Mouse (Mus musculus) embryo, embryonic 10.5 days (tissue): Measurements from ENCODE around the gene Mvk.

ENCODE experiments used
- DNase-seq: peaks from one replicate; pipeline ENCODE4 v3.0.0-alpha.2; 2015; ENCODE audit warnings: low spot score

Gene Mvk

DNA sequence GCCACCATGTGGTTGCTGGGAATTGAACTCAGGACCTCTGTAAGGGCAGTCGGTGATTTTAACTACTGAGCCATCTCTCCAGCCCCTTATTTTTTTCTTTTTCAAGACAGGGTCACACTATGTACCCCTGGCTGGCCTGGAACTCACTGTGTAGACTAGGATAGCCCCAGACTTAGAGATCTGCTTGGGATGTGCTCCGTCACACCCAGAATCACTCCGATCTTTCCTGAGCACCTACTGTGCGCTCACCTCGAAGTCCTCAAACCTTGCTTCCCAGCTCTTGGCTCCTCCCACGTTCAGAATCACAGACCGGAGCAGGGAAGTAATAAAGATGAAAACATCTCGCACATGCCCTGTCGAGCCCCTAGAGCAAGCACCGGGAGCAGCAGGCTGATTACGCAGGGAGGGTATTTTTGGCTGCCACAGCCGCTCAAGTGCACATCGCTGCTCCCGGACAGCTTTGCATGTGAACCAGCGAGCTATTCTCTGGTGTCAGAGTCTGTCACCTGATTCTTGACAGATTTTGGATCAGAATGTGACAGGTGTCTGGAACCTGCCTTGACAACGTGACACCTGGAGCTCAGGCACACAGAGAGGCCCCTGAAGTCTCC, 13.0 kb downstream of the Mvk start:
- DNase-seq, result no peak

DNA sequence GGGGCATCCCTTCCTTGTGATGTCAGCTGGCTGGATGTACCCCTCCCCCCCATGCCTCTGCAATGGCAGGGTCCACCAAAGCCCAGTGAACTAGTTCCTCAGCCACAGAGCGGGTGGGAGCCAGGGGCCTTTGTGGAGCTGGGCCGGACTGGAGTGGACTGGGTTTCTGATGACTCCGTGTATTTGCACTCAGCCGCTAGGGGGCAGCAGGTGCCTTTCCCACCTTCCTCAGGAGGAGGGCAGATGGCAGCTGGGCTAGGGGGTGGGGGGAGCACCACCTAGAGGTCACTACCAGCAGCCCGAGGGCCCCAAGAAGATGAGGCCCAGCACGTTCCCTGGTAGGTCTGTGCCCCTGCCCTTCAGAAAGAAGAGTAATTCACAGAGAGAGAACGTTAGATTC, 17.2 kb downstream of the Mvk start:
- DNase-seq, result peak; percentile 90

DNA sequence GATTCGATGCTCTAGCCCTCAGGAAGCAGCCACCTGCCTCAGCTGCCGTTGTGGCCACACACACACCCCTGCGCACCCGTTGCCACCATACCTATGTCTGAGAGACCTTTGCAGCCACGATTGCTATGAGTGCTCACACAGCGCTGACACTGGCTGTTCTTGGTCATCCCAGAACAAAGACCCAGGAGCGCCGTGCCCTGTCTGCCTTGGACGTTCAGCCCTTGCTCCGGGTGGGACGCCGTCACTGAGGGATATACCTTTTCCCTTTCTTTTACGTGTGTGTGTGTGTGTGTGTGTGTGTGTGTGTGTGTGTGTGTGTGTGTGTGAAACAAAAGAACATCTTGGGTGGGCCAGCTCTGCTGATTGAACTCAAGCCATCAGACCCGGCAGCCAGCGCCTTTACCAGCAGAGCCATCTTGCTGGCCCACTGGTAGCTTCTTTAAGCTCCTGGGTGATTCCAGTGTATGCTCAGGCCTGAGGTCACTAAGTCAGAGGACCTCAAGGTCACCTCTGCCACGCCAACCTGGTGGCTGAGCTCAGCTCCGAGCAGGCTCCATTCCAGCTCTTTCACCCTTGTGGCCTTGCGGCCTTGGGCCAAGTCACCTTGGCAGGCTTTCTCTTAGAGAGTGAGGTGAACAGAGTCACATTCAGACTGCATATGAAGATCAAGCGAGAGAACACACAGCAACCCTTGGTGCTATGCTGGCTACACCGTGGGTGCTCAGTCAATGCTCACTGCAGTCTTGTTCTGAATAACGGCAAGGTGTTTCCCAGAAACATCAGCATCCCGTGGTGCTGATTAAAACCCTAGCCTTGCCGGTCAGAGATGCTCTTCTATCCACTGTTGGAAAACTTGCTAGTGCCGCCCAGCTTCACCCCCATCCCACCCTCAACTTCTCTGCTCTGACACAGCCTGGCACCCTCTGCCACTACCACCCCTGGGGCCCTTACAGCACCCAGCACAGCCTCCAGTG, 18.3 kb downstream of the Mvk start:
- no peak for DNase-seq

DNA sequence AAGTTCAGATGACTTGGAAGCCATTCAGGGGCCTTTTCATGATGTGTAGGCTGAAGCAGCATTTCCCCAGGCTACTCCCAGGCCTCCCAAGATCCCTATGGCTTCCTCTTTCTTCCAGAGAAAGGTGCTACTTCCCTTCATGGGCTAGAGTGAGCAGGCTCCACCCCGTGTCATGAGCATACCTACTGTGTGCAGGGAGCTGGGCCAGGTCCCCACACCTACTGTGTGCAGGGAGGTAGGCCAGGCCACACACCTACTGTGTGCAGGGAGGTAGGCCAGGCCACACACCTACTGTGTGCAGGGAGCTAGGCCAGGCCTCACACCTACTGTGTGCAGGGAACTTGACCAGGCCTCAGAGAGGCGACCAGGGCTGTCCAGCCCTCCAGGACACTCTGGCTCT, 20.5 kb downstream of the Mvk start:
- no peak for DNase-seq

DNA sequence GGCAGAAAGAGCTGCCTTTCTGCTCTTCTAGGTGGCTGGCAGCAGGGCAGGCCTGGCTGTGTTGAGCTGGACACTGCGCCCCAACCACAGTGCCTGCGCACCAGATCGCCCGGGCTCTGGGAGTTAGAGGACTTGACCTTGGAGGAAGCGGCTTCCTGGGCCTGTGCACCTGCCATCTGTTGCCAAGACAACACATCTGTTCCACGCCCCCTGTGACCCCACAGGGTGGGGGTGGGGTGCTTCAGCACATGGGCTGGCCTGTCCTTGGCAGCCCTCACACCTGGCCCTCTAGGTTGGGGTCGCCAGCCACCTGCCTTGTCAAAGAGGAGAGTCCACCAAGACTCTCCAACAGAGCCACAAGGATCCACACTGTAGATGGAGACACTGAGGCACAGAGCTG, 21.6 kb downstream of the Mvk start:
- DNase-seq, result peak; percentile 67

DNA sequence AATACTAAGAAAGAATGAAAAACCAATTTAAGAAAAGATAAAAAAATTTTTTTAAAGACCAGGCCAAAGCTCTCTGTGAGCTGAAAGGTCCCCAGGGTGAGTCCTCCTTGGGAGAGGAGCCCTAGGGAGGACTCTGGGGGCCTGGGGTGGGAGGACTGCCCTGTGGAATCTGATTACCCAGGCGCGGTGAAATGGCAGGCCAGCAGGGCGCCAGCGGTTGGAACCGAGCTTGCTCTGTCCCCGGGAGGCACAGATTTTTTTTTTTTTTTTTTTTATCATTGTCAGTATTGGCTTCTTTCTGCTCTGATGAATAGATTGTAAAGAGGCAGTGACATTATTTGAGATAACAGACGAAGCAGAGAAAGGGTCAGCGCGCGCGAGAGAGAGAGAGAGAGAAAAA, 22.9 kb downstream of the Mvk start:
- DNase-seq, result no peak

DNA sequence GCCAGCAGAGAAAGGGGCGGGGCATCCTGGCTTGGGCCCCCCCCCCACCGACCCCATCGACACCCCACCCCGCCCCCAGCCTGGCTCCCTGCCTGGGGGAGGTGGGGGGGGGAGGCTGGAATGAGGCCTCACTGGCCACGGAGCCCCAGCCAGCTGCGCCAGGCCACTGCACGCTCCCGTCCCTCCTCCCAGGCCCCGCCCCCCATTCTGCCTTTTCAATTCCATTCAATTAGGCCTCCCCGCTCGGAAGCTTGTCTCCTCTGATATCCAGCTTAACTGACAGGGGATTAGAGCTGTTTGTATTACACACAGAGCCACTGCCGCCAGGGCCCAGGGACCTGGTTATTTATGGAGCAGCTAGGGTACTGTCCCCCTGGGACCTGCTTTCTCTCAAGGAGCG, 23.4 kb downstream of the Mvk start:
- peak; percentile 98 for DNase-seq

DNA sequence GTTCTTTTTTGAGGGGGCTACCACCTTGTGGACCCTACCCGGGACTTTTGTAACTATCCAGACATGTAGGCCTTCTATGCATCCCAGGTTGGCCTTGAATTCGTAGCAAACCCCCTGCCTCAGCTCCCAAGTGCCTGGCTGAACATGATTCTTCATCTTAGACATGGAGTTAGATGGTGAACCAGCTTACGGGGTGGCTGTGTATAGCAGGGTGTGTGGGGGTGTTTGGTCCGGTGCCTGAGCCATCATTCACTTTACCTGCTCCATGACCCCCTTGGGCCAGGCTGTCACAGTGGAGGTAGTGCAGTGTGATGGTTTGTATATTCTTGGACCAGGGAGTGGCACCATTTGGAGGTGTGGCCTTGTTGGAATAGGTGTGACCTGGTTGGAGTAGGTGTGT, 23.9 kb downstream of the Mvk start:
- DNase-seq, result no peak

DNA sequence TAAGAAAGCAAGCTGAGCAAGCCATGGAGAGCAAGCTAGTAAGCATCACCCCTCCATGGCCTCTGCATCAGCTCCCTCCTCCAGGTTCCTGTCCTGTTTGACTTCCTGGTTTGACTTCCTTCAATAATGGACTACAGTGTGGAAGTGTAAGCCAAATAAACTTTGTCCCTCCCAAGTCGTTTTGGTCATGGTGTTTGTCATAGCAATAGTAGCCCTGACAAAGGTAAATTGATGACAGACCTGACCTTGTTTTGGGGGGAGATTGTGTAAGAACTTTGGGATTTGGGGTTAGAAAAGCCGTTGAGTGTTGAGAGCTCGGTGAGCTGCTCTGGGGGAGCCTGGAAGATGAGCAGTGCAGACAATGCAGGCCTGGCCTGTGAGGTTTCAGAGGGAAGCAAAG, 26.3 kb downstream of the Mvk start:
- no peak for DNase-seq

DNA sequence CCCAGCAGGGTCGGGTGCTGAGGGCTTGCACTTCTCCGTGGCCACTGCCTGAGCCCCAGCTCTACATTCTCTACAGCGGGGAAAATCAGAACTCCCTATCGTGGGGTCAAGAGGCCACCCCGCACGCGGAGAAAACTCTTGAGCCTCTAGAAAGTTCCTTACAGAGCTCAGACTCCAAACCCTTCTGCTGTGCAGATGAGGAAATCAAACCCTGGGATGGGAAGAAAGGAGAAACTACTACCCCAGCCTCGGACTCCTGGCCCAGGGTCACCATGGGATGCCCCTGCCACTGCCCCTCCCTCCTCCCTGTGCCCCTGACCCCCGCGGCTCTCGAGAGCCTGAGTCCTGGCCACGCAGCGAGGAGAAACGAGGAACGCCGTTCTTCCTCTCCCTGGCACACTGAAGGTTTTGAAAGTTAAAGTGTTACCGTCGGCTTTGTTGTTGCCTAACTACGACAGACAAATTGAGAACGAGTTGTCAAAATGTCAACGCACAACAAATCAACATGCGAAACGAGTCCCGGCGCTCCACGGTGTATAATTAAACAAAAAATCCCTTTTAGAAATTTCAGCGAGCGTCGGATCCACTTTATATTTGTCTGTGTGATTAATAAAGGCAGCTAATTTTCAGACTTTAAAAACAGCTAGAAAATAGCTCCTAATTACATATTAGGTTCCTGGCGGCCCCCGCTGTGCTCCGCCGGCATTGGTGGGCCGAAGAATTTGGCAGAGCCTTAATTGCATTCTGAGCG, 30.8 kb downstream of the Mvk start:
- DNase-seq, result peak; percentile 39

DNA sequence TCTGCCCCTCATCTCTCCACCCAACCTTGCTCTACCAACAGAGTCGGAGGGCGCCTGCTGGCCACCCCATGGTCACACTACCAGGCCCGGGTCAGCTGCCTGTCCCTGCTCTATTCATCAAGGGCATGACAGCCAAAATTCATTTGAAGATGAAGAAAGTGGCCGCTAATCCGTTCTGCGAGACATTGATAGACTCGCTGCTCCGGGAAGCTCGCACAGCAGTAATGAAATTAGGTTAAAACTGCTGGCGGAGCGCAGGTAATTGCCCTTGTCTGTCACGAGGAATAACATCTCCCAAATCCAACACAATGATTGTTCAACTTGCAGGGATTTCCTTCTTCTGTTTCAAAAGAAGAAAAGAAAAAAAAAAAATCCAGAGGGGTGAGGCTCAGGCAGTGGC, 34.2 kb downstream of the Mvk start:
- DNase-seq, result no peak

DNA sequence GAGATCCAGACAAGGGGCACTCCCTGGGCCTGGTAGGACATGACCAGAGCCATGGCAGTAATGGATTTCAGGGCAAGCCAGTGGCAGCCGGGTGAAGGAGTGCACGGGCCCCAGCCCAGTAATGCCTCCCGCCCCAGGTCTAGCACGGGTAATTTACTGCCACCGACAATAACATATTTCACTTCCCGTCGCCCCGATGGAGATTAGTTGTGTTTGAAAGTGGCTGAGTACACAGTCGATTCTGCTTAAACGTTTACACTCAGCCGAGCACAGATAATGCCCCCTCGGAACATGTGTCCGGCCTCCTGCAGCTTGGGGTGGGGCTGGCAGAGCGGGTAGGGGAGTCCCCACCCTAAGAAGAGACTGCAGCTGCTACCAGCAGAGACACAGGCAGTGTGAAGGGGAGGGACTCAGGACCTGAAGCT, 38.5 kb downstream of the Mvk start:
- DNase-seq, result peak; percentile 68

DNA sequence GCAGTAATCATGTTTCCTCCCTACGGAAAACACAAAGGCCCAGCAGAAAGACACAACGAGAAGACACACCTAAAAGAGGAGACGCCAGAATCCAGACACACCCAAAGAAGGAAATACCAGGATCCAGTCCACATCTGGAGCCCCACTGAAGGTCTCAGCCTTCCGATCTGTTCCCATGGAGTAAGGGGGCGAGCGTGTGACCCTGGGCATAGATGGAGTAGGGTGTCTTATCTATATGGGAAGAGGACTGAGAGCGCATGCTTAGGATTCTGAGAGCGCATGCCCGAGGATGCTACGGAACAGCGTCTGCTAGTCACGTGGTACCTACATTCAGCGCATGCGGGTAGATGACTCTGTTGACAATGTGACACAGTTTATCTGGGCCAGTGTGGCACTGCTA, 41.6 kb downstream of the Mvk start:
- no peak for DNase-seq

DNA sequence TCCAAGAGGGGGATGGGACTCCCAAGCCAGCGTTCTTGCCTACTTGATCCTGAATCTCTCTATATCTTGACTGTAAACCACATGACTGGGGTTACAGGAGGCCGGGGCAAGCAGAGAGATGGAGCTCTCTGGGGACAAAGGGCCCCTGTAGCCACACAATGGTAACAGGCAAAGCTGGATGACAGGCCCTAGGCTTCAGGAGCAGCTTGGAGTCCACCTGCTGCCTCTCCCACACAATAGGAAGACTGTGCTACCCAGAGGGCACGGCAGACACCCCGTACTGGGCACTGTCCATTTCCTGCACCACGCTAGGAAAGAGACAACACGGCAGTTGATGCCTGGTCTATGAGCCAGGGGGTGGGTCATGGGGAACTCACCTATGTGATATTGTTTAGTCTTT, 45.5 kb downstream of the Mvk start:
- no peak for DNase-seq

DNA sequence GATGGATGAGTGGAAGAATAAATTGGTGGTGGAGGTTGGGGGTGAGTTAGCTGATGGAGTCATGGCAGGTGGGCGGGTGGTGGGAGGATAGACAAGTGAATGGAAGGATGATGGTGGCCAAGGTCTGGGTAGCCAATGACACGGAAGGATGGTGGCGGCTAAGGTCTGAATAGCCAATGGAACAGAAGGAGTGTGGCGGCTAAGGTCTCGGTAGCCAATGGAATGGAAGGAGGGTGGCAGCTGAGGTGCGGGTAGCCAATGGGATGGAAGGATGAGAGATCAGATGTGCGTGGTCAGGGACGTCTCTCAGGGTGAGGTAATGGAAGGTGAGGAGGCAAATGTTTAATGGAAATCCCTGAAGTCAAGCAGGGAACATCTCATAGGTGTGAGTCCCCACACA, 46.2 kb downstream of the Mvk start:
- DNase-seq, result no peak

DNA sequence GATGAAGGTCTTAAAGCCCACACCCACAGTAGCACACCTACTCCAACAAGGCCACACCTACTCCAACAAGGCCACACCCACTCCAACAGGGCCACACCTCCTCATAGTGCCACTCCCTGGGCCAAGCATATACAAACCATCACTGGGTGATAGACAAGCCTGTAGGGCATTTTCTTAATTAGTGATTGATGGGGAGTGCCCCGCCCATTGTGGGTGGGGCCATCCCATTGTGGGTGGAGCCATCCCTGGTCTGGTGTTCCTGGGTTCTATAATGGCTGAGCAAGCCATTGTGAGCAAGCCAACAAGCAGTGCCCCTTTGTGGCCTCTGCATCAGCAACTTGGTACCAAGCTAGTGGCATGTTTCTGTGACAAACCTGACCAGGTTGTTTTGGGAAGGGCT, 50.7 kb downstream of the Mvk start:
- DNase-seq, result no peak

DNA sequence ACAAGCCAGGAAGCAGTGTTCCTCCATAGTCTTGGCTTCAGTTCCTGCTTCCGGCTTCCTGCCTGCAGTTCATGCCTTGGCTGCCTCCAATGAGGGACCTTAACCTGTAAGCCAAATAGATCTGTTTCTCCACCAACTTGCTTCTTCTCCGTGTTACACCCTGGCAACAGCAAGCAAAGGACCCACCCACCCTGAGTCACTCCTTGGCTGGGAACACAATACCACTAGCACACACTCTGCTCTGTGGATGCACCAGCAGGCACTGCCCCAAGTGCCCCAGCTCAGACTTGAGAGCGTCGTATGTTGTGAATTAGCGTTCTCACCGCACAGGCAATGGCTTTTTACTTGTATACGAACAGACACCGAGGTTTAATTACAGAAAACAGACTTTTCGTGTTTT, 57.2 kb downstream of the Mvk start:
- DNase-seq, result no peak

DNA sequence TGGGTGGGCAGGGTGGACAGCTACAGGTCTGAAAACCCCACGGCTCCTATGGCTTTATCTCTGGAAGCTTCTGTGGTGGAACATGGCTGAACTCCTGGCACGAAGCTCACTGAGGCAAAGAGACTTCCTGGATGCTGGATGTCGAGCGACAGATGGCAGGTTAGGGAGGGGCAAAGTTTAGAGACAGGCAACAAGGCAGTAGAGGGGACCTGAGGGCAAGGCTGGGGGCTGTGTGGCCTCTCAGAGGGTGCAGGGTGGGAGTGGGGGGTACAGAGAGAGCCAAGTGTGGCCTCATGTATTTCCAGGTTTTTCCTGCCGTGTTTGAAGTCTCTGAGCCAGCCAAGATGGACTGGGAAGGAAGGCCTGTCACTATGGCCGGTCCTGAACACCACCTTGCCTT, 60.8 kb downstream of the Mvk start:
- DNase-seq, result no peak

DNA sequence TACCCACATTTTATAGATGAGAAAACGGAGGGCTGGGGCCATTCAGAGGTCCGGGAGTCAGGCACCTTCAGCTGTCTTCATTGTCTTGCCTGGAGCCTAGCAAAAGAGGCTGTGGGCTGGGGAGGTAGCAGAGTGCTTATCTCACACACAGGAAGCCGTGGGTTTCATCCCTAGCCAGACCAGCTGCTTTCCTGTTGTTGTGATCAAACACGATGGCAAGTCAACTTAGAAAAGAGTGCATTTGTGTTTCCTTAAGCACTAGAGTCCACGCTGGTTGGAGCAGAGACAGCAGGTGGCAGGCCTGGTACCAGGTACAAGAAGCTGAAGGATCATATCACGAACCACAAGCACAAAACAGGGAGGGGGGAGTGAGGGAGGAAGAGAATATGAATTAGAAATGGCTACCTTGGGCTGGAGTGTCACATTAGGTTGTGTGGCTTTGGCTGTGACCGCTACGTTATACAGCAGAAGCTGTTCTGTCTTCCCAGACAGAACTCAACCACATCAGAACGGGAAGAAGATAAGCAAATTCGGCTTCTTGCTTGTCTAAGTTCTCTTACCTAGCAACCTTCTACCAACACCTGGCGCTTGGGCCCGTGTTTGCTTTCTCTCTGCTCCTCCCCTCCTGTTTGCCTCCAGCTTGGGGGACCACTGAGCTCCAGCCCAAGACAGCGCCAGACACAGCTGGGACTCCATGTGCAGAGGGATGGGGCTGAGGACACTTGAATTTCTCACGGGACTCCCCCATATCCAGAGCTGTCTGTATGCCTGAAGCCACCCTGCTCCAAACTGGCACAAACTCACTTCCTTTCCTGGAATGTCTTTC, 61.4 kb downstream of the Mvk start:
- no peak for DNase-seq

DNA sequence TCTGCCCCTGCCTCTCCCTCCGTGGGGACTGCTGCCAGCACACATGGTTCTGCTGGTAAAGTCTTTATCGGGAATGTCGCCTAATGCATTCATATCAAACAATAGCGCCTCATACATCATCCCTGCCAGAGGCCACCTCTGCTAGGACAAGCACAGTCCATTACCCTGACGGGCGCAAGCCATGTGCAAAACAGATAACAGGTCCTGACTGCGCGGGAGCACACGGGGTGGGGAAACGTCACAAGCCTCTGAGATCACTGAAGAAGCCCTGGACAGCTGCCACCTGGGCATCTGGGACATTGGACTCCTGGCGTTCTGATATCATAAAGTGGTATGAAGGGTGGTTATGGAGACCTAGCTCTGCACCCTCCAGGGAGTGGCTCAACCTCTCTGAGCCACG, 63.3 kb downstream of the Mvk start:
- no peak for DNase-seq

DNA sequence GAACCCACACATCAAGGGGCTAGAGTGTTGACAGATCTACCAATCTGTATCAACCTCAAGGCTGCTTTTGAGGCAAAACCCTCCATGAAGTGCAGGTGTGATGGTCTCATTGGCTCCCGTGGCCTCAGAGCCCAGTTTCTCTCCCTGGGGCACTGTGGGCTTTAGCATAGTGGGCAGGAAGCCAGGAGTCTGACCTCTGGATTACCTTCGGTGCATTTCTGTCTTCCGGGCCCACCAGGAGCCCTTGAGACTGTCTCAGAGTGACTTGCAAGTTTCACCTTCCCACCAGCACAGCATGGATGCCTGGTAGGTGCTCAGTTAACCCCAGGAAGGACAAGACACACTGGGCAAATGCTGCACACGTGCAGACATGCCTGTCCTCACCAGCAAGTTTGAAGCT, 63.9 kb downstream of the Mvk start:
- no peak for DNase-seq

DNA sequence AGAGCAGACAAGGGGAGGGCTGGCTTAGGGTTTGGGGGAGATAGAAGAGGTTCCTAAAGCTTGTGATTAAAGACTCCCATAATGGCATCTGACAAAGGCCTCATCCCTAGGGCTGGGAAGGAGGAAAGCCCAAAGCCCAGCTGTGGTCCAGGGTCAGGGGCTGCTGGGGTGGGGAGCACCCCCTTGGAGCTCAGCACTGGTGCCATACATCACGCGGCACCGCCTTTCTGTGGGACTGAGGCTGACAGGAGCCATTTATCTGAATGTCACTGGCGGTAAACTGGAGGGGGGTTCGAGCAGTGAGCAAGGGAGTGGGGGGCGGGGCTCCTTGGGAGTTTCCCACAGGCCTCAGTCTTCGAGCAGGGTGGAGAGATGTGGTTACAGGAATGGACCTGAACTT, 65.4 kb downstream of the Mvk start:
- peak; percentile 42 for DNase-seq
